Mouse (Mus musculus) neutrophil, adult 5-6 weeks (primary cell): ENCODE results near the gene Pan2. TPM values are rescaled to one million over a fixed set of nuclear protein-coding genes. Genes with fewer than 3 reads are reported as not detected.
"Not testable (repeated sequence)": the region's sequence is repeated elsewhere in the genome, so short reads cannot be mapped to it uniquely, and the experiment has no call there.

Source experiments
- ATAC-seq: fragments of 151-379, 151-347 bp; 2 replicates; pipeline ENCODE4 v1.8.0; 2017; ENCODE audit warnings: mild to moderate bottlenecking, moderate TSS enrichment; ENCODE audit not compliant: insufficient number of reproducible peaks, poor library complexity, low FRiP score, severe bottlenecking; ENCODE audit errors: extremely low read depth
- total RNA-seq: library from RNA; stranded (forward); fragments of 200-1000 nt; gene quantifications from 2 replicates; pipeline ENCODE4 v1.2.3, GENCODE M21; 2017

Gene Pan2
- total RNA-seq = 30.0 and 31.3 TPM in 2 replicates

GRCm38 (mm10) chr10:128303126-128304021 lies at the start of gene Pan2:
TSS of gene Pan2 (plus strand) at chr10:128303335.
- ATAC-seq = peak; percentile 97

- ATAC-seq = no peak
Measured at GRCm38 (mm10) chr10:128253677-128254255, 49.4 kb upstream of the Pan2 start, which contains the start of gene Apon. TSS of gene Apon (plus strand) at chr10:128254096.

- ATAC-seq = no peak
Measured at GRCm38 (mm10) chr10:128255925-128256324, 47.2 kb upstream of the Pan2 start.

- ATAC-seq = no peak
Measured at GRCm38 (mm10) chr10:128256328-128256727, 46.8 kb upstream of the Pan2 start.

GRCm38 (mm10) chr10:128258953-128259352 lies 44.2 kb upstream of the Pan2 start:
- peak; percentile 84 for ATAC-seq

- no peak for ATAC-seq
Measured at GRCm38 (mm10) chr10:128259946-128260345, 43.2 kb upstream of the Pan2 start.

GRCm38 (mm10) chr10:128260376-128260775 lies 42.8 kb upstream of the Pan2 start:
- ATAC-seq = not testable (repeated sequence)

GRCm38 (mm10) chr10:128262300-128262699 lies 40.8 kb upstream of the Pan2 start:
- ATAC-seq = no peak

- peak; percentile 68 for ATAC-seq
Measured at GRCm38 (mm10) chr10:128263393-128264310, 39.5 kb upstream of the Pan2 start.

- ATAC-seq = no peak
Measured at GRCm38 (mm10) chr10:128268371-128268770, 34.8 kb upstream of the Pan2 start, which contains the start of gene Apof. TSS of gene Apof (plus strand) at chr10:128268671.

GRCm38 (mm10) chr10:128269206-128269910 lies 33.8 kb upstream of the Pan2 start:
- ATAC-seq = no peak

GRCm38 (mm10) chr10:128270287-128270841 lies 32.8 kb upstream of the Pan2 start, which contains the start of gene Stat2:
TSS of gene Stat2 (plus strand) at chr10:128270559.
- ATAC-seq = peak; percentile 100

- ATAC-seq = no peak
Measured at GRCm38 (mm10) chr10:128270866-128271265, 32.3 kb upstream of the Pan2 start.

- no peak for ATAC-seq
Measured at GRCm38 (mm10) chr10:128271883-128272282, 31.3 kb upstream of the Pan2 start.

- ATAC-seq = not testable (repeated sequence)
Measured at GRCm38 (mm10) chr10:128272819-128273439, 30.2 kb upstream of the Pan2 start.

GRCm38 (mm10) chr10:128275374-128275773 lies 27.8 kb upstream of the Pan2 start:
- ATAC-seq = not testable (repeated sequence)

GRCm38 (mm10) chr10:128278158-128278557 lies 25.0 kb upstream of the Pan2 start:
- ATAC-seq = no peak

- ATAC-seq = no peak
Measured at GRCm38 (mm10) chr10:128280943-128281342, 22.2 kb upstream of the Pan2 start.
